Mouse (Mus musculus) left cerebral cortex, postnatal 4 days (tissue): Measurements from ENCODE around the gene Adipor2. TPM values are rescaled to one million over a fixed set of nuclear protein-coding genes. Genes with fewer than 3 reads are reported as not detected.
"Not testable (repeated sequence)": the region's sequence is repeated elsewhere in the genome, so short reads cannot be mapped to it uniquely, and the experiment has no call there.

Source experiments
- DNase-seq: peaks from one replicate; pipeline ENCODE4 v3.0.0-alpha.2; 2022
- intact Hi-C: fragments of 180-260 bp; cut with DNase I; formaldehyde crosslinking; loops from one replicate; pipeline ENCODE4 v1.15.1; 2025
- total RNA-seq, 2 experiments: library from RNA; stranded (reverse); gene quantifications; 2 replicates each; pipeline ENCODE4 v1.2.3; 2021

Gene Adipor2
- total RNA-seq, 2 experiments from 2014 or later, result 39.5 to 40.2 TPM

GRCm38 (mm10) chr6:119395421-119396308, 21.8 kb downstream of the Adipor2 start:
- intact Hi-C loops, result no loop called here
- DNase-seq, result no peak

GRCm38 (mm10) chr6:119392836-119393235, 24.7 kb downstream of the Adipor2 start:
- intact Hi-C loops, result no loop called here
- DNase-seq, result no peak

DNA sequence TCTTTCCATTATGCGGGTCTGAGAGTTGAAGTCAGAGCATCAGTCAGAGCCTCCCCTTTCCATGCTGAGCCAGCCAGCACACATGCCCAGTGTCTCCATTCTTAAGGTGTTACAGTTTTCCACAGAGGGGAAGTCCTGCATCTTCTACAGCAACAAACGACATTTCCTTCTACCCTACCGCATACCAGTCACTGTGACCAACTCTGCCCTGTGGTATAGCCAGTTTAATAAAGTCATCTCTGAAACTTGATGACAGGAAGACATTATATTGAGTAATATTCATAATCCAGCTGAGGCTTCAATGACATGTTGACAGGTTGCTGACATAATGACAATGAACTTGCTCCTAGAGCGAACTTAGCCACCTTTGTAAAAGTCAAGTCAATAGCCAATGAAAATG, 26.8 kb downstream of the Adipor2 start:
- no peak for DNase-seq
- intact Hi-C loops, result no loop called here

- intact Hi-C loops, result no loop called here
- no peak for DNase-seq
Measured at GRCm38 (mm10) chr6:119389089-119389488, 28.4 kb downstream of the Adipor2 start.

- intact Hi-C loops, result no loop called here
- peak; percentile 97 for DNase-seq
Measured at GRCm38 (mm10) chr6:119388650-119389012, 28.9 kb downstream of the Adipor2 start.

DNA sequence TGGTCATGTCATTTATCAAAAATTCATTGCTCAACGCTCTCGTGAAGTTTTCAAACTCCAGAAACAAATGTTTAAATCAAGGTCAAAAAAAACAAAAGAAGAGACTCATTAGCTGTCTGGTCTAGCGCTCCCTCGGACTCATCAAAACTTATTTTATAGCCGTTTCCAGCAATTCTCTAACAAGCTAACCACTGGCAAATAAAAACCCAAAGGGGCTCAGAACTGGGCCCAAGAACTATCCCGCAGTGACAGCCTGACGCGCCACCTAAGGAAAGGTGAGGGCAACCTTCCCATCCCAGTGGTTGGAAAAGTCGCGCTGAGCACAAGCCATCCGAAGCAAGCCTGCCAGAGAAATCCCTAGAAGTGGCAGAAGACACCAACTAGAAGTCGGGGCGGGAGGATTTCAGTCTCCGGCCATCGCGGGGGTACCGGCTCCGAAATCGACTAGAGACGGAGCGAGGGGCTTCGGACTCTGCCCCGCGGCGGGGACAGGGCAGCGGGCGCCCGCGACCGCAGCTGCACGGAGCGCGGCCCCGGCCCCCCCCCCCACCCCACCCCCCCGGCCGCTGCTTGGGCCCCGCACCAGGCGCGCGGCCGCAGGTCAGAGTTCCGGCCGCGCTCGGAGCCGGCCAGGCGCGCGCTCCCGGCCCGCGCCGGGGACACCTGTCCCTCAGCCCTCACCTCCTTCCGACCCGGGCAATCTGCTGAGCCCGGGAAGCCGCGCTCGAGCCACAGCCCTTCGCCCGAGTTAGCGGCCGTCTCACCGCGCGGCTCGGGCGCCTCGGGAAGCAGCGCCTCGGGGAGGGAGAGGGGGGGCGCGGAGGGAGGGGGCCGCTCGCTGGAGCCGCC, 29.5 kb downstream of the Adipor2 start:
- intact Hi-C loops, result no loop called here

GRCm38 (mm10) chr6:119386821-119387220, 30.7 kb downstream of the Adipor2 start:
- DNase-seq, result no peak
- intact Hi-C loops, result no loop called here

More for the DNA sequence above, 29.5 kb downstream of the Adipor2 start:
- no peak for DNase-seq

- DNase-seq, result no peak
- intact Hi-C loops, result no loop called here
Measured at GRCm38 (mm10) chr6:119386421-119386820, 31.1 kb downstream of the Adipor2 start.

GRCm38 (mm10) chr6:119385668-119386067, 31.8 kb downstream of the Adipor2 start:
- DNase-seq, result no peak

GRCm38 (mm10) chr6:119378631-119379030, 38.9 kb downstream of the Adipor2 start:
- intact Hi-C loops, result no loop called here
- DNase-seq, result no peak

More at GRCm38 (mm10) chr6:119385668-119386067, 31.8 kb downstream of the Adipor2 start:
- intact Hi-C loops, result no loop called here

DNA sequence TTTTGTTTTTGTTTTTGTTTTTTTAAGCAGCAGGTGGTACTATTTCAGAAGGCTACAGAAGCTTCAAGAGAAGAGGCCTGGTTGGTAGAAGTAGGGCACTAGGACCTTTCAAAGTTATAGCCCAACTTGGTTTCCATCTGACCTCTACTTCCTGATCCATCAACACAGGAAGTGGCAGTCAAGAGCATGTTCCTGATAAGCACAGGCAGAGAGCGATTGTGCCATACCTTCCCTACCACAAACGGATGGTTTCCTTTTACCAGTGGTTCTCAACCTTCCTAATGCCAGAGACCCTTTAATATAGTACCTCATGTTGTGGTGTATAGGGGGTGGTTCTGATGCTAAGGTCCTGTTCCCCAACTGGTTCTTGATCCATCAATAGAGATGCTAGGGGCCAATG, 39.9 kb downstream of the Adipor2 start:
- intact Hi-C loops, result no loop called here
- DNase-seq, result no peak

DNA sequence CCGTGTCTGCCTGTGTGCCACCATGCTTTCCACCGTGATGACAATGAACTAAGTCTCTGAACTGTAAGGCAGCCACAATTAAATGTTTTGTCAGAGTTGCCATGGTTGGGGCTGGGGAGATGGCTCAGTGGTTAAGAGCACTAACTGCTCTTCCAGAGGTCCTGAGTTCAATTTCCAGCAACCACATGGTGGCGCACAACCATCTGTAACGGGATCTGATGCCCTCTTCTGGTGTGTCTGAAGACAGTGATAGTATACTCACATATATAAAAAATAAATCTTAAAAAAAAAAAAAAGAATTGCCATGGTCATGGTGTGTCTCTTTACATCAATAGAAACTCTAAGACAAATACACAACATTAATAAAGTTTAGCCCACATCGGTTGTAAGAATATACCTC, 42.5 kb downstream of the Adipor2 start:
- intact Hi-C loops, result no loop called here

DNA sequence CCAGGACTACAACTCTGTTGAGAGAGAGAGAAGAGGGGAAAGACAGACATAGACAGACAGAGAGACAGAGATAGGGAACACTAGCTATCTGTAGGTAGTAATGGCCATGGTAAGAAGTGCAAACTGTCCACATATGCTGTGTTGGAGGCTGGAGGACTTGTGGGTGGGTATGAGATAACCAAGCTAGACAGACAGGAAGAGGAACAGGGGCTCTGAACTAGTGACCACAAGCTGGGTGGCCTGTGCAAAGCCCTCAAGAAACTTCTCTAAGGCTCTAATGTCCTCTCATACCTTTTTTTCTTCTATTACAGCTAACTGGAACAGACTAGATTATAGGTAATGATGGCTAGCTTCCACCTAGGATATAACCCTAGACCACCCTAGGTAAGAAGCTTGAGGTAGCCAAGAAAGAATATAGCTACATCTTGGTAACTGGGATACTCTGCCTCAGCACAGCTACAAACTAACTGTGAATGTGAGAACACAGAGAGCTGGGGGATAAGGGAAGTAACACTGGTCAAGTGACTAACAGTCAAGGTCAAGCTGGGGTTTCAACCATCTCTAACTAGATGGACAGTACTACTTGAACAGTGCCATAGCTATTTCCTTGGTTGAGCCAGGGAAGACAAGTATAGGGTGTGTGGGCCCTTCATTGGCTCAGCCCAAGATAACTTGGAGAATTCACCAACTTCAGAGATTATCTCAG, 44.4 kb downstream of the Adipor2 start:
- no peak for DNase-seq
- intact Hi-C loops, result no loop called here

More for the DNA sequence above, 42.5 kb downstream of the Adipor2 start:
- no peak for DNase-seq

DNA sequence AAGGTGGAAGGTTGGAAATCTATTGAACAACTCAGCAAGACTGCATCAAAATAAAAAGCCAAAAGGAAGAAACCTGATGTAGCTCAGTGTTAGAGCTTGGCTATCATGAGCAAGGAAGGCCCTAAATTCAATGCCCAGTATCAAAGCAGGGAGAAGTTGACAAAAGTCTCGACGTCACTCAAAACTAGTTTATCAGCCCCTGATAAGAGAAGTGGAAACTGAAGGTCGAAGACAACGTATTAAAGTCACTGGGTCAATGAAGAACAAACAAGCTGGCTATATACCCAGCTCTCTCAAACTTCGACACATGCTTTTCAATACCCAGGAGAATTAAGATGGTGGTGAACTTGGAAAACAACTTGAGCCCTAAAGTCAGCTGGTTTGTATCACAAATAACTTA, 45.3 kb downstream of the Adipor2 start:
- intact Hi-C loops, result no loop called here
- no peak for DNase-seq

DNA sequence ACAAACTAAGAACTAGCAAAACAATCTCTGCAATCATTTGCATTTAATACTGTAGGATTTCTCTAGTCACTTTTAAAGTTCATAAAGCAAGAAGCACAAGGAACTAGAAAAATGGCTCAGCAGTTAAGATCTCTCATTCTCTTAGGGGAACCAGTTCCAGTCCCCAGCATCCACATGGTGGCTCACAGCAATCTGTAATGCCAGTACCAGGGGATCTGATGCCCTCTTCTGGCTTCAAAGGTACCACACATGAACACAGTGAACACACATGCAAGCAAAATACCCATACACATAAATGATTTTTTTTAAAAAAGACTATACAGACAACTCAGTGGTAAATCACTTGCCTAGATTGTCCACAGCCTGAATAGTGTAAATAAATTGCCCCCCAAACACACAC, 45.9 kb downstream of the Adipor2 start:
- no peak for DNase-seq
- intact Hi-C loops, result no loop called here

DNA sequence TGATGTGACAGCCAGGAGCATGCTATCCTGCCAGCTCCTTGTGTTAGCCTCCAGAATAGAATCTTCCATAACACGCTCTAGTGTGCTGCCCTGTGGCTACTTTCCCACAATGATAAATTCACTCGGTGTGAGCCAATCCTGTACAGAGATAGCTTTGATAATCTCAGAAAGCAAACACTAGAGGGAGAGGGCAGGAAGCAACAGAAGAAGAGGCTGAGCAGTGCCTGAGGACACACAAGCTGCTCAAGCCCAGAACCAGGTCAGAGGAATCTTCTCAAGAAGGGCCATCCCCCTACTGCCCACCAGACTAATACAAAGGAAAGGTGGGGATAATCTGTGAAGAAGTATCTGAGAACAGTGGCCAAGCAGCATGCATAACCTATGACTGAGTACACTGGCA, 50.1 kb downstream of the Adipor2 start:
- DNase-seq, result no peak
- intact Hi-C loops, result no loop called here

DNA sequence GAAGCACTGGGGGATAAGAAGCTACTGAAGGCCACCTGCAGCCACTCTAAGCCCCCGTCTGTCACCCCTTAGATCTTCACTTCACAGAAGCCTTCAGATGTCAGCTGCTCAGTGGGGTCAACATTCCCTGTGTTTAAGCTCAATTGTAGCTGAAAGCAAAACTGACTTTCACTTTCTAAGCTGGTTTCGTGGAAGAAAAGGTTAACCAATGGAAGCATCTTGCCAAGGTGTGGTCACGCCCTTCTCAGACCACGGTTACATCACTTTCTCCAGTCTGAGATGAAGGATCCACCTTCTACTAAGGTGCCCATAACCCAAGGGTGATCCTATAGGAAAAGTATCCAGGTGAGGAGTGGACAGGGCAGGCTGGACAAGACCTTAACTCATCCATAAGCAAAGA, 50.7 kb downstream of the Adipor2 start:
- intact Hi-C loops, result not testable (repeated sequence)

GRCm38 (mm10) chr6:119363593-119363992, 53.9 kb downstream of the Adipor2 start:
- no peak for DNase-seq
- intact Hi-C loops, result no loop called here

More for the DNA sequence above, 50.7 kb downstream of the Adipor2 start:
- DNase-seq, result not testable (repeated sequence)

DNA sequence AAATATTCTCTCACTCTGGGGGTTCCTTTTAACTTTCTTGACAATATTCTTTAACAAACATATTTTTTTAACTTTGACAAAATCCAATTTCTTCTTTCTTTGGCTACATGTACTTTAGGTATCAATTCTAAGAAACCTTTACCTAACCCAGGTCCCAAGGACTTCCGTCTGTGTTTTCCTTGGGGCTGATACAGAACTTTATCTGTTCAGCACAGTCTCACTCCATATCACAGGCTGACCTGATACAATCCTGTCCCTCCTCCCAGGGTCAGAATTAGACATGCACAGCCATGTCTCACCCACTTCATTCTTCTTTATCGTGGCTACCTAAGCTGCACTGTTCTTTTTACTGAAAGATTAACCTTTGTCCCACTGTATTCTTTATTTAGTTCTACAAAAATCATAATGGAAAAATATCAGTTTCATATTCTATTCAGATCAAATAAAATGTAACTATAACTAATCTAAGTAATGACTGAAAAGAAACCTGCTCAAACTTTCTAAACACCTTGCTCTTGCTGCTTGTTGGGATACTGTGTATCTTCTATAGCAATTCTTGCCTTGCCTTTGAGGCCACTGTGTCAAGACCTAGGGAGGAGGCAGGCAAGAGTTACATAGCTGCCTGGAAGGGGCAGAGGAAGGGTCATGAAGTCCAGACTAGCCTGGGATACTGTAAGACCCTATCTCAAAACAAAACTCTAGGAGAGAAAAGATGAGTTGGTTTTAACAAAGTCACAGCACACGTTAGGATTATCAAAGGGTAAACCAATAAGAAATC, 56.4 kb downstream of the Adipor2 start:
- DNase-seq, result no peak
- intact Hi-C loops, result no loop called here

GRCm38 (mm10) chr6:119360250-119360649, 57.3 kb downstream of the Adipor2 start:
- DNase-seq, intact Hi-C loops: not testable (repeated sequence)
